Mouse (Mus musculus): ENCODE data around the gene Csn2.

Csn2 gene

DNA sequence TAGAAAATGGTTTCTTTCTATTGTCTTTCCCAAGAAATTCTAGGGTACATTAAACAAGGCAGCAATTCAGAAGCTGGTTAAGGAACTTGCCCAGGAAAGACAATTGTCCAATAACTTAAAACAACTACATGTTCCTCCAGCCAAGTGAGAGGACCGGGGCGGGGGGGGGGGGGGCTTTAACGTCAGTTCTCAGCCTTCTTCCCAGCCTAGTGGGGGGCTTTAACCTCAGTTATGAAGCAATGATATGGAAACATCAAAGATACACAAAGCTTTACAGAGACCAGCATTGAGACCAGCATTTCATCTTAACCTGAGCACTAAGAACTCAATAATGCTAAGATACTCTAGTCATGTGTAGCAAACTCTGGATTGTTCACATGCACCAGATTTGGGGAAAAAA is at the start of gene Csn2:
Gene Csn2, minus strand, starts transcription at position 101 of the 400 bp plus-strand sequence.
- no peak for DNase-seq

DNA sequence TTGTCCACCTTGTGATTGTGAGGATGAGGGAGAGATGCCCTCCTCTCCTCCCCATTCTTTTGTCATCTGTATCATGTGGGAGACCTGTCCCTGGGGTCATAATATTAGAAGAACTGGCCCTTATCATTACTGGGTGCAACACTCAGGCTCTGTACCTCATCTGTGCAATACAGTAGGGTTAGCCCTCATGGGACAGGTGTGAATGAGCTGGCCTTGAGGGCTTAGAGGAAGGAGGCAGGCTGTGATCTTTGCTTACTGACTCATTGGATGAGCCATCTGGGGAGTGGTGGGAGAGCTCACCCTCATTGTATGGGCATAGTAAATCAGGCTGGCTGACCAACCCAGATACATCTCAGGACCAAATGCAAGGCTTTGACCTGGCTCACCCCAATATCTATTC is 35.4 kb upstream of the Csn2 start:
- DNase-seq, result no peak

DNA sequence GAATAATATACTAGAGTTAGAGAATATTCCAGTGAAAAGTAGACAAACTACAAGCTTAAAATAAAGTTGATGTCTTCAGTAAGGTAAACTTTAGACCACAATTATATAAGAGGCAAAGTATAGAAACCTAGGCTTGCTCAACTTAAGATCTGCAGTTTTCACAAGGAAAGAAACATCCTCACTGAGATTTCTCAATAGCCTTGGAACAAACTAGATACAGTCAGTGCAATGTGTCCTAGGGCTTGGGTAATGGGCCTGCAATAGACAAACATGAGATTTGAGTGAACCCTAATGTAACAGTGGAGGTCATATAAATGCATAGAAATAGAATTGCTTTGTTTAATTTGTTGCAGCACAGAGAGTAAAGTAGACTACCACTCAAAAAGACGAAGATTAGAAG is 6.5 kb upstream of the Csn2 start:
- no peak for DNase-seq

GRCm38 (mm10) chr5:87665908-87666307 is 33.5 kb downstream of the Csn2 start, which contains the start of gene Csn1s1:
TSS of gene Csn1s1 (plus strand) at chr5:87666208.
- no peak for DNase-seq

DNA sequence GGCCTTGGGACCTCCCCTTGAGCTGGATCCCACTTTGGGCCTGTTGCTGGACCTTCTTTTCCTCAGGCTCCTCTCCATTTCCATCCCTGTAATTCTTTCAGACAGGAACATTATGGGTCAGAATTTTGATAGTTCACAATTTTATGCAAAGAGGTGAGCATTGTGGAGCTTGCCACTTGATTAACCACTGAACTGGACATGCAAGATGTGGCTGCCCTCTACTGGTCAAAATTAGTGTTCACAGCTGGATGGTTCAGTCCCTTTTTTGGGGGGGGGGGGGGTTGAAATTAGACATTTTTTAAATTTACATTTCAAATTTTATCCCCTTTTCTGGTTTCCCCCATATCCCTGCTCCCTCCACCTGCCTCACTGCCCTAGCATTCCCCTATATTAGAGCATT is 56.6 kb downstream of the Csn2 start:
- DNase-seq, result no peak

Data from thymus, postnatal 25 days (tissue).